Mouse (Mus musculus): ENCODE data around the gene Dleu7. TPM values are rescaled to one million over a fixed set of nuclear protein-coding genes. Genes with fewer than 3 reads are reported as not detected.

The Dleu7 gene
- total RNA-seq, 4 experiments from 2014 or later: 0.37 TPM; not detected in 3

DNA sequence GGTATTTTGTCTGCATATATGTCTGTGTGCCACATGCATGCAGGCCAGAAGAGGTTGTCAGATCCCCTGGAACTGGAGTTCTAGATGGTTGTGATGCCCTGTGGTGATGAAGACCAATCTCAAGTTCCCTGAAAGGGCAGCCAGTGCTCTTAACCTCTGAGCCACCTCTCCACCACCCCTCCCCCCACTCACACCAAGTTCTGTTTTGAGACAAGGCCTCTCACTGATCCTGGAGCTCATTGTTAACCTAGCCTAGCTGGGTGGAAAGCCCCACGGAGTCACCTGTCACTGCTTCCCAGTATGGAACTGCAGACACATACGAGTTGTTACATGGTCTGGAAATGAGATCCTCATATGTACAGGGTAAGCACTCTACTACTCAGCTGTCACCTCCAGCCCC, 9.9 kb downstream of the Dleu7 start:
- no peak for DNase-seq

DNA sequence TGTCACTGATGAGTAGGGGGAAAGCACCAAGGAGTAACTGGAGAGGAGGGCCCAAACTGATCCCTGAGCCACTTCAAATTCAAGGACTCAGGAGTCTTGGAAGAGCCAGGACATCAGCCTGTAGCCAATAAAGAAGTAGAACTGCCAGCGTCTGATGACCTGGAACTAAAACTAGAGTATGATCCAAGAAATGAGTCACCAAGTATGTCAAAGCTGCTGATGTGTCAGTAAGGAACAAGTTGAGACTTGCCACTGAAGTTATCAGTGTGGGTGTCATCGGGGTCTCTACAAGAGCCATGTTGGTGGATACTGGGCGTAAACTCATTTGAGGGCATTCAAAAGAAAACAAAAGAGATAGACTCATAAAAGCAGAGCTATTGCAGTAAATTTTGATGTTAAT, 19.2 kb downstream of the Dleu7 start:
- no peak for DNase-seq

DNA sequence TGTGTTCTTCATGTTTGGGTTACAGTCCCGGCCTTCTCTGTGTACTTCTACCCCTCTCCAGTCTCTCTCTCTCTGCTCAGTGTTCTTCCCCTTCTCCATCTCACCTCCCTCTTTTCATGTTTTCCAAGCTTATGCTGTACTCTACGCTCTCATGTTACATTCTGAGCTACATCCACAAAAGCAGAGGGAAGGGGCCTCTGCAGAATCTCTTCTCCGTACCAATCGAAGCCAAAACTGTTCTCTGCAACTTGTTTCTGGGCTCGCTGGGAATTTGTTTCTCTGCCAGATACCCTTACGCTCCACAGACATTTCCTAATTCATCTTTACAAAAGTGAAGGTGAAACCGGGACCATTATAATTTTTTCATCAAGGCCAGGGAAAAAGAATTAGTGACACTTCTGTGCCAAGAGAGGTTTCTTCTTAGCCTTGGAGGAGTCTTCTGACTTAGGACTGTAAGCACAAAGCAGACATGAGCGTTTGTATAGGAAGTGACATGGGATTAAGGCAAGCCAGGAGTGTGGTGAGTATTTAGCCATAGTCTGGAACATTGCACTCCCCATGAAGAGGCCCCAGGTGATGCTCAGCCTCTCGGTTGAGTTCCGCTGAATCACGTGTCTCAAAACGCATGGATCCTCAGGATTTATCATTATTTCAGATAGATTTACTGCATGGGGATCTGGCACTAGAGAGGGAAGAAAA, 22.0 kb downstream of the Dleu7 start:
- no peak for DNase-seq

DNA sequence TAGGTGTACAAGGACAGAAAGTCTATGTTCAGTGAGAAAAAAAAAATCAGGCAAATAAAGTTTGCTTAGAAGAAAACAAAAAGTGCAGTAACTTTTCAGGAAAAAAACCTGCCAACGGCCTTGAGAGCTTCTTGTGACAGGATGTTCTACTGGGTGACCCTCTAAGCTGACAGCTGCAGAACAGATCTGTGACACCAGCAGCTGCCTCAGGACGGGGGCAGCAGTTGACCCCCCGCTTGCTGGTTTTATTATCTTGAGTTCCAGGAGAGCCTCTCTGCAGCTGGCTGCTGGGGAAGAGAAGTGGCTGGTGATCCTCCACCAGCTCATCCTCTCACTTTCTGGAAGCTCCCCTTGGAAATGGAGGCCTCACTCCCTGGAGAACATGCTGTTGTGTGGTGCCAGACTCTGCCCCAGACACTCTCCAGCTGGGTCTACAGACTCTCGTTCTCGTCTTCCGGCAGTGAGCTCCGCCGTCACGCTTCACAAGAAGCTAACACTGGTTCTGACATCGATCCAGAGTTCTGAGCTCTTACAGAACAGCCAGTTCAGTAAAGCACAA, 33.8 kb downstream of the Dleu7 start:
- DNase-seq: no peak

GRCm38 (mm10) chr14:62258125-62258524, 34.7 kb downstream of the Dleu7 start:
- DNase-seq: no peak

DNA sequence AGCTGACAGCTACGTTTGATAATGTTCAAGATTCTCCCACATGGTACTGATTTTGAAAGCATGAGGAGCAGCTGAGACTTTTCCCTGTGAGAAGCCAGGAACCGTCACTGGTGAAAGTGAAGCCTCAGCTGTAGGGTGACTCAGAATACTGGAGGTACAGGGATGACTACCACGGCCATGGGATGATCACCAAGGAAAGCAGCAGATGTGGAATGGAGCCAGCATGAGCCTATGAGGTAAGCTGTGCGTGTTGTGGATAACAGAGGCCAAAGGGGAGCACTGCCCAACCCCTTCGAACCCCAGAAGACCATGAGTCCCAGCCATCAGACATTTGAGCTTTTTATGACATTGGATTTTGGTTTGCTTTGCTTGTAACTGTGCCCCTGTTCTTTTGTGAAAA, 36.8 kb downstream of the Dleu7 start:
- DNase-seq: peak; percentile 37

DNA sequence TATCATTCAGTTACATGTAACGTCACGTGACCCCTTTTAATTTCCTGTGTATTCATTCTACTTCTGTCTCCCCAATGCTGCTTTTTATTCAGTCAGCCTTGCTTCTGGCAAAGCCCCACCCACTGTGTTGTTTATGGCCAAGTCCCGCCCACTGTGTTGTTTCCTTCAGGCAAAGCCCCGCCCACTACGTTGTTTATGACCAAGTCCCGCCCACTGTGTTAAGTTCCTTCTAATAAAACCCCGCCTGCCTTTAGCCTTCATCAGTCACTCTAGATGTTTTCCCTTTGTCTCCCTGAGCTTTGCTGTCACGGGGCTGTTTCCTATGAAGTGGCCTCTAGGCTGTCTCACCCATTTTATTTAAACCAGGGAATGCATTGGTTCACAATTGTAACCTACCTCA, 38.5 kb downstream of the Dleu7 start:
- no peak for DNase-seq

- DNase-seq: peak; percentile 17
Observed at GRCm38 (mm10) chr14:62251999-62252398, 40.8 kb downstream of the Dleu7 start.

- DNase-seq: no peak
Observed at GRCm38 (mm10) chr14:62250046-62250445, 42.8 kb downstream of the Dleu7 start.

DNA sequence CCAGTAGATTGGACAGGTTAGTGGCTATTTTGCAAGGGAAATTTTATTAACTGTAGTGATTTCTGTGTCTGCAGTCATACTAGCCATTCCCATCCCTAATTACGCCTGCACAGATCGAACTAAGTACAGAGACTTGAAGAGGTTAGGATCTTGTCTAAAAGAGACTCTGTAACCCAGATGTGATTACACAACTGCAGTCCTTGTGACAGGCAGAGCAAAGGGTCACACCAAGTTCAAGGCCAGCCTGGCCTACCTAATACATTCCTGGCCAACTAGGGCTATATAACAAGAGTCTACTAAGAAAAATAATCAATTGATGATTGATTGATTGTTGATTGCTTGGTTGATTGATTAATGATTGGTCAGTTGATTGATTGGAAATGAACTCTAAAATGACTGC, 43.6 kb downstream of the Dleu7 start:
- no peak for DNase-seq

DNA sequence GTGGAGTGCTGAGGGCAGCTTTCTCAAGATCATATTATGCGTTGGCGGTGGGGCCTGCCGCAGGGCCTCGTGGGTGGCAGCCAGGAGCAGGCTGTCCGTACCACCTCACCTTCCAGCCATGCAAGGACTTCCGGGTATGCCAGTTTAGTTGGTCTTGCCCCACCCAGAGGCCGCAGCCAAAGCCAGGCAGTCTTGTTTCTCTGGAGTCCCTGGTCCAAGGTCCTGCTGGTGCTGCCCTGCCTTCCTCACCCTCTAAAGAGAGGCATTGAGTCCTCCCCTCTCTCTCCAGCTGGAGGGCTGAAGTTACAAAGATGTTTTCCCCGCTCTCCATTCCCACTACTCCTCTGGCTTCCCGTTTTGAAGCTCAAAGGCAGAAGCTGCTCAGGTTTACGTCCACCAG, 44.1 kb downstream of the Dleu7 start:
- DNase-seq: no peak

DNA sequence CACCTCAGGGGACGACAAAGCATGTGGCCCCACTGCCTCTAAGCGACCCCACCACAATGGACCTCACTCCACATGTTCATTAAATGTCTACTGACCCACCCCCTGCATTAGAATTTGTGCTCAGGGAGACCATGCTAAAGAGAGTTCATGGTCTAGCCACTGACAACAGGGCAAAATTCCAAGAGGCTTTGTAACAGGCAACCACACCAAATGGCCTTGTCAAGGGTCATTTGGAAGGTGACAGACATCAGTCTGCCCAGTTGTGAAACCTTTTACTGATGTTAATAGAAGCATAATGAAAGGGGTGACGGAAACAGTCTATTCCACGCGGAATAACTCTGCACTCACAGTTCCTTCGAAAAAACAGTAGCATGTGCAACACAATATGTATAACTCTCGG, 44.5 kb downstream of the Dleu7 start:
- peak; percentile 9 for DNase-seq

DNA sequence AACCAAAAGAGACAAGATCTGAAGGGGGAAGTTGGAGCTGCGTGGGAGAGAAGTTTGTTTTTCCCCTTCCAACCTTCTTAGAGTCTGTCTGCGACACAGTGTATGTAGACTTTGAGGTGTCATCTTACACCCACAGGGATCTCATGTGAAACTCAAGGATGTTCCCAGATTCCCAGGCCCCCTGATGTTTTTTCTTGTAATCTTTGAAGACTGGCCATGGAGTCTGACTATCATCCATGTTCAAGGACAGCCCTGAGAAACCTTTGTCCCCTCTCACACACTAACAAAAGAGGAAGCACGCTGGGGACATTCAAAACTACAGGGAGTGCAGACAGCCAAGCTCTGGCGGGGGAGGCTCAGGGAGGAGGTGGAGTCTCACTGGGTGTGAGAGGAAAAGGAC, 47.3 kb downstream of the Dleu7 start:
- DNase-seq: no peak

GRCm38 (mm10) chr14:62243530-62243929, 49.3 kb downstream of the Dleu7 start:
- no peak for DNase-seq

GRCm38 (mm10) chr14:62235969-62236368, 56.9 kb downstream of the Dleu7 start:
- DNase-seq: no peak

- no peak for DNase-seq
Observed at GRCm38 (mm10) chr14:62235214-62235613, 57.6 kb downstream of the Dleu7 start.

DNA sequence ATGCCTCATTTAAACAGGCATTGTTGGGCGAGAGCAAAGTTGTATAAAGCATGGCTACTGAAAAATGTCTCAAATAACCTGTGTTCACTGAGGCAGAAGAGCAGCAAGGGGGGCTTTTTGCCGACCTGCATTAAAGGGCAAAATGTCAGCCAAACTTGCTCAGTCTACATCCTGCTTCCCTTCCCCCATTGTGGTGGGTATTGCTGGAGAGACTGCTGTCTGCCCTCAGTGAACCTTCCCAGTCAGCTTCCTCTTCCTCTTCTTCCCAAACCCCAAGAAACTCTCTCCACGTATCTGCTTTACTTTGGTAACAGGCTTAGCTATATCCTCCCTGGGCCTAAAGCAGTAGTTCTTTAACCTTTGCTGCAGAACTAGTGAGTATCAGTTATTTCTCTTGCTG, 61.9 kb downstream of the Dleu7 start:
- no peak for DNase-seq

- no peak for DNase-seq
Observed at GRCm38 (mm10) chr14:62227101-62227500, 65.7 kb downstream of the Dleu7 start.

GRCm38 (mm10) chr14:62226576-62227047, 66.2 kb downstream of the Dleu7 start:
- DNase-seq: no peak

Other genes starting within 250 kb of the Dleu7 start
- 10 to 100 TPM; 16.6 to 17.8 (median 17.4) TPM for gene Rnaseh2b, start 458 bp downstream of the Dleu7 start, total RNA-seq (2022)
- 1 to 10 TPM in 3 of 4 experiments, under 1 TPM in 1; 0.97 to 1.9 (median 1.3) TPM for gene Gucy1b2, start 163.2 kb upstream of the Dleu7 start, total RNA-seq (2022)